Mouse (Mus musculus) sigmoid colon, adult 10 weeks (tissue): Measurements from ENCODE around the gene Herc3. TPM values are rescaled to one million over a fixed set of nuclear protein-coding genes. Genes with fewer than 3 reads are reported as not detected.

Source experiments
- polyA plus RNA-seq: library from polyadenylated mRNA; stranded (reverse); fragments of 350-450 nt; fragmentation: Illumina TruSeq; extraction: RNeasy Lipid Tissue Mini Kit (QIAGEN cat#74804); gene quantifications from one replicate; pipeline ENCODE4 v1.2.3, GENCODE M21; 2014; ENCODE audit warnings: low read depth, low replicate concordance

Herc3 gene
- 28.2 TPM for polyA plus RNA-seq

DNA sequence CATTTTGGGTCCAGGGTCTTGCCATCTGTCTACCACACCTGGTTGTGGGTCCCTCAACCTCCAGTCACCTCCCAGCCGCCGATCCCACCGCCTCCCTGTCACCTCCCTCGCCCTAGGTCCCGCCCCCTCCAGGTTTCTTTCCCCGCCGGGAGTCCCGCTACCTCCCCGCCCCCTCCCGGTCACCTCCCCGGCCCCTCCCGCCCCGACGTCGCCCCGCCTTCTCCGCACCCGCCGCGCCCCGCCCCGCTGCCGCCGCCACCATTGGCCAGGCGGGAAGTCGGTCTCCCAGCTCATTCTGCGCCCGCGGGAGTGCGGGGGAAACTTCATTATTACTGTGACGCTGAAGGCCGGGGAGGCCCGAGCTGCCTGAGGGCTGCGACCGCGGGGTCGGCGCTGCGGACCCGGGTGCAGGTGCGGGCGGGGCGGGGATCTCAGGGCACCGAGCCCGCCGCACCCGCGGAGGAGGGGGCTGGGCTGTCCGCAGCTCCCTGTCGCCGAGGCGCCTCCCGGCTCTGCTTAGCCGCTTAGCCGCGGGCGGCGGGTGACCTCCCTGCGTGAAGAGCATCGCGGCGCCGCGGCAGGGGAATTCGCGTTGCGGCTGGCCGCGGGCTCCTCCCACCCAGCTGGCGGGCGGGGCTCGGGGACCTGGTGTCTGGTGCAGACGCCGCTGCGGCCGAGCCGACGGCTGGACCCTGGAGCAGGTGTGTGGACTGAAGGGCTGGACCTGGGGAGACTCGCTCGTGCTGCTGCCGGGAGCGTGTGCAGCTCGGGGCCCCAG lies at the start of gene Herc3:
Herc3 (plus strand) TSS at position 234 of the 778 bp plus-strand sequence.

GRCm38 (mm10) chr6:58906852-58907261 lies 75.6 kb downstream of the Herc3 start, which contains the start of gene Nap1l5:
Gene Nap1l5, minus strand, starts transcription at chr6:58907076.

Other genes with a start within 250 kb of the Herc3 start
- 262 TPM for gene Abcg2, start 246.9 kb upstream of the Herc3 start, polyA plus RNA-seq
- 22.3 TPM for gene Nap1l5, start 75.6 kb downstream of the Herc3 start, polyA plus RNA-seq
- gene Fam13a, start 193.1 kb downstream of the Herc3 start, polyA plus RNA-seq, result 43.0 TPM